In the genomic region with DNA sequence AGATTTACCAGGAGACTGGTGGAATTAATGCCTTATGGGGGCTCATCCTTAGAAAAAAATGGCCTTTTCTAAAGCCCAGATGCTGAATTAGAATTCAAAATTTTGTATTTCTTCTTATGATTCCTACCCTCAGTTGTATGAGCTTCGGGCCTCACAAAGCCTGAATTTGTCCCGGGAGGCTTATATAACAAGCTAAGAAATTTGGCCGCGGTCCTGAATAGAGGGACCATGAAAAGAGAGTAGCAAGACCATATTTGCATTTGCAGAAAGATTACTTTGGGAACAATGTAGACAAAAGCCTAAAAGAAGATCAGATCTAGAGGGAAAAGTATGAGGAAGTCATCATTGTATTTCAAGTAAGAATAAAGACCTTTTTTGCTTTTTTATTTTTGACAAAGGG, we compare ENCODE assay signal across 24 mouse cellular contexts. TPM values are rescaled to one million over a fixed set of nuclear protein-coding genes. Genes with fewer than 3 reads are reported as not detected.
DNase-seq lines count a peak whose midpoint lies in the region; ATAC-seq and TF ChIP-seq lines count a peak whose summit lies in the region.
"Had no signal": no experiment of that assay in that cellular context is flagged by ENCODE, and none has a peak within 500 bp of the region (broad histone marks: within the 10 kb centered on the region; RNA-seq: fewer than 3 reads in every experiment).

No protein-coding gene starts in this region.

- TF ChIP-seq CTCF in midbrain, postnatal 0 days (IDR thresholded peaks at IDR 0.05) = no peak

- peak; percentile 8 to 20 for DNase-seq in cerebellum, postnatal 10 days
- no peak for DNase-seq in cerebellum, postnatal 14 days
- DNase-seq in forebrain, embryonic 14.5 days (ENCODE audit: low spot score) = peak; percentile 31
- peak; percentile 59 for DNase-seq in midbrain, embryonic 14.5 days
- no peak for DNase-seq in midbrain, postnatal 0 days (ENCODE audit: low spot score)
- DNase-seq in brain, adult 2 months (ENCODE audit: low read depth, low spot score) = peak; percentile 11
- DNase-seq: adrenal gland, adult 2 months; adrenal gland, postnatal 10 days; adrenal gland, postnatal 25 days; B cell, adult 2 months; cerebellum, adult 11 months; cerebellum, adult 18-20 months; cerebellum, adult 8-10 months; cerebellum, adult 9-11 months; cerebellum, postnatal 36 days; embryo, embryonic 11 days had no signal

- 14% methylated on average over 4 of the region's 4 CpGs for WGBS in forebrain, embryonic 14.5 days
- WGBS in forebrain, embryonic 12.5 days = 35% methylated on average over 4 of the region's 4 CpGs
- WGBS in midbrain, embryonic 14.5 days = 11% methylated on average over 4 of the region's 4 CpGs
- 12% methylated on average over 4 of the region's 4 CpGs for WGBS in midbrain, postnatal 0 days

- H3K36me3 ChIP-seq in forebrain, embryonic 14.5 days (ENCODE audit: control insufficient read depth, insufficient read depth, low read length) = no peaks in the 10 kb centered on the region
- H3K36me3 ChIP-seq in forebrain, embryonic 12.5 days (replicated peaks) = no peaks in the 10 kb centered on the region
- no peaks in the 10 kb centered on the region for H3K36me3 ChIP-seq in midbrain, embryonic 14.5 days (ENCODE audit: control insufficient read depth, insufficient read depth, low read length)
- no peaks in the 10 kb centered on the region for H3K36me3 ChIP-seq in midbrain, postnatal 0 days (ENCODE audit: insufficient read depth, low read length)
- H3K36me3 ChIP-seq: embryonic facial prominence, embryonic 12.5 days; embryonic facial prominence, embryonic 15.5 days; forebrain, embryonic 10.5 days had no signal

- no peak overlapping the region for H3K4me3 ChIP-seq in forebrain, embryonic 14.5 days (ENCODE audit: low read depth, low read length)
- no peak overlapping the region for H3K4me3 ChIP-seq in forebrain, embryonic 12.5 days (replicated peaks)
- H3K4me3 ChIP-seq in midbrain, embryonic 14.5 days (replicated peaks; ENCODE audit: low read depth, low read length) = no peak overlapping the region
- no peak overlapping the region for H3K4me3 ChIP-seq in midbrain, postnatal 0 days (ENCODE audit: low read depth, low read length)
- H3K4me3 ChIP-seq: embryonic facial prominence, embryonic 12.5 days; embryonic facial prominence, embryonic 15.5 days; erythroblast, embryonic 14.5 days; forebrain, embryonic 10.5 days; forebrain, embryonic 13.5 days had no signal

- no peak overlapping the region for H3K9ac ChIP-seq in forebrain, embryonic 14.5 days (ENCODE audit: low read length)
- no peak overlapping the region for H3K9ac ChIP-seq in forebrain, embryonic 12.5 days
- H3K9ac ChIP-seq in midbrain, embryonic 14.5 days (replicated peaks; ENCODE audit: low read length) = no peak overlapping the region
- no peak overlapping the region for H3K9ac ChIP-seq in midbrain, postnatal 0 days (replicated peaks; ENCODE audit: low read length, poor library complexity, severe bottlenecking)
- H3K9ac ChIP-seq: embryonic facial prominence, embryonic 12.5 days; embryonic facial prominence, embryonic 15.5 days; forebrain, embryonic 13.5 days had no signal

- no peak; the same call in 1 of the 2 replicates for ATAC-seq in forebrain, embryonic 14.5 days
- ATAC-seq in forebrain, embryonic 12.5 days (ENCODE audit: low FRiP score) = no peak
- no peak; the same call in 1 of the 2 replicates for ATAC-seq in midbrain, embryonic 14.5 days (ENCODE audit: low FRiP score, low TSS enrichment)
- ATAC-seq in midbrain, postnatal 0 days (ENCODE audit: low FRiP score) = no peak
- ATAC-seq in CD4-positive, CD25-positive, alpha-beta regulatory T cell, adult 4 months = no peak
- ATAC-seq: forebrain, embryonic 13.5 days; forebrain, embryonic 16.5 days had no signal

- H3K27ac ChIP-seq in forebrain, embryonic 14.5 days (ENCODE audit: low read depth, low read length) = no peak overlapping the region
- H3K27ac ChIP-seq in forebrain, embryonic 12.5 days = no peak overlapping the region
- H3K27ac ChIP-seq in midbrain, embryonic 14.5 days (replicated peaks; ENCODE audit: low read depth, low read length) = no peak overlapping the region
- no peak overlapping the region for H3K27ac ChIP-seq in midbrain, postnatal 0 days (ENCODE audit: low read depth, low read length)
- H3K27ac ChIP-seq: embryonic facial prominence, embryonic 12.5 days; embryonic facial prominence, embryonic 15.5 days; forebrain, embryonic 10.5 days; forebrain, embryonic 13.5 days had no signal

- H3K9me3 ChIP-seq in forebrain, embryonic 14.5 days (replicated peaks; ENCODE audit: control insufficient read depth, low read length) = no peaks in the 10 kb centered on the region
- no peaks in the 10 kb centered on the region for H3K9me3 ChIP-seq in forebrain, embryonic 12.5 days
- no peaks in the 10 kb centered on the region for H3K9me3 ChIP-seq in midbrain, embryonic 14.5 days (ENCODE audit: control insufficient read depth, low read length)
- no peaks in the 10 kb centered on the region for H3K9me3 ChIP-seq in midbrain, postnatal 0 days (ENCODE audit: low read length)
- H3K9me3 ChIP-seq: embryonic facial prominence, embryonic 12.5 days; embryonic facial prominence, embryonic 15.5 days; forebrain, embryonic 10.5 days; forebrain, embryonic 13.5 days had no signal

- H3K4me1 ChIP-seq in forebrain, embryonic 14.5 days (ENCODE audit: control insufficient read depth, insufficient read depth, low read length) = peaks cover 5% of the 10 kb centered on the region; the same call in 1 of the 2 replicates
- peaks cover 10% of the 10 kb centered on the region; the same call in 1 of the 2 replicates for H3K4me1 ChIP-seq in forebrain, embryonic 12.5 days
- H3K4me1 ChIP-seq in midbrain, embryonic 14.5 days (ENCODE audit: control insufficient read depth, insufficient read depth, low read length) = peaks cover 7% of the 10 kb centered on the region
- no peaks in the 10 kb centered on the region for H3K4me1 ChIP-seq in midbrain, postnatal 0 days (ENCODE audit: insufficient read depth, low read length)
- H3K4me1 ChIP-seq: embryonic facial prominence, embryonic 12.5 days; embryonic facial prominence, embryonic 15.5 days had no signal

- H3K4me2 ChIP-seq in forebrain, embryonic 14.5 days (ENCODE audit: low read length) = no peak overlapping the region
- H3K4me2 ChIP-seq in forebrain, embryonic 12.5 days = no peak overlapping the region
- H3K4me2 ChIP-seq in midbrain, embryonic 14.5 days (ENCODE audit: low read length) = 0 out of 2 replicates have a peak overlapping the region, but pooled peaks have one; percentile 6
- no peak overlapping the region for H3K4me2 ChIP-seq in midbrain, postnatal 0 days (ENCODE audit: low read depth, low read length, poor library complexity, severe bottlenecking)
- H3K4me2 ChIP-seq: embryonic facial prominence, embryonic 12.5 days; embryonic facial prominence, embryonic 15.5 days; forebrain, embryonic 13.5 days had no signal

- no peaks in the 10 kb centered on the region for H3K27me3 ChIP-seq in forebrain, embryonic 14.5 days (replicated peaks; ENCODE audit: control insufficient read depth, insufficient read depth, low read length)
- H3K27me3 ChIP-seq in forebrain, embryonic 12.5 days = no peaks in the 10 kb centered on the region
- H3K27me3 ChIP-seq in midbrain, embryonic 14.5 days (ENCODE audit: control insufficient read depth, insufficient read depth, low read length) = no peaks in the 10 kb centered on the region
- no peaks in the 10 kb centered on the region for H3K27me3 ChIP-seq in midbrain, postnatal 0 days (ENCODE audit: insufficient read depth, low read length)
- H3K27me3 ChIP-seq: embryonic facial prominence, embryonic 12.5 days; embryonic facial prominence, embryonic 15.5 days; forebrain, embryonic 13.5 days had no signal

RNA-seq across cellular contexts. Expression of a gene that starts 14.1 kb away (rescaled TPM):
- 36.6 and 38.1 TPM in 2 replicates for polyA plus RNA-seq in forebrain, embryonic 14.5 days (2014; fragmentation: Nextera tagmentation; extraction: Ambion mirVana)
- polyA plus RNA-seq in forebrain, embryonic 12.5 days (2016; fragmentation: Nextera tagmentation; extraction: Ambion mirVana) = 36.6 and 39.0 TPM in 2 replicates
- 35.9 and 45.1 TPM in 2 replicates for polyA plus RNA-seq in midbrain, embryonic 14.5 days (2014; fragmentation: Nextera tagmentation; extraction: Ambion mirVana)
- 16.1 and 17.6 TPM in 2 replicates for total RNA-seq in midbrain, postnatal 0 days (2014; rRNA removed)
- polyA plus RNA-seq in midbrain, postnatal 0 days (2015; fragmentation: Nextera tagmentation; extraction: Ambion mirVana) = 41.9 and 44.2 TPM in 2 replicates
- polyA plus RNA-seq in CD4-positive, CD25-positive, alpha-beta regulatory T cell, adult 4 months (2017; shearing (Covaris generic)) = 1 to 10 TPM; 4.7 to 4.8 TPM

Comparison
In these comparisons a context has a peak if more than half of its experiments do, and no peak if none do; other contexts are left out.
1. DNase-seq: peak in cerebellum, postnatal 10 days (2 of 2), forebrain, embryonic 14.5 days (single experiment), midbrain, embryonic 14.5 days (single experiment) and brain, adult 2 months (single experiment); none in cerebellum, postnatal 14 days (0 of 2) and midbrain, postnatal 0 days (single experiment).